Mouse (Mus musculus): Measurements from ENCODE around the gene Ndufa3. TPM values are rescaled to one million over a fixed set of nuclear protein-coding genes. Genes with fewer than 3 reads are reported as not detected.

Ndufa3 gene
- total and polyA plus RNA-seq, 3 experiments, result 180 to 246 TPM; not detected in 1

GRCm38 (mm10) chr7:3664524-3665214, 47.5 kb downstream of the Ndufa3 start:
- peaks cover 1 to 6% of the 10 kb centered on the region in 2 experiments; a peak in 3 of 4 replicates for H3K36me3 ChIP-seq (ENCODE audit: control insufficient read depth in 1 of 2, insufficient read depth in 2 of 2, low read length in 2 of 2)
- H3K27ac ChIP-seq (ENCODE audit: control insufficient read depth, low read depth, low read length), result peak overlapping the region; percentile 46
- H3K27me3 ChIP-seq (ENCODE audit: control insufficient read depth in 1 of 2, insufficient read depth in 2 of 2, low read length in 2 of 2), result no peaks in the 10 kb centered on the region
- no peak for TF ChIP-seq KAT2A (conservative IDR thresholded peaks at IDR 0.05; ENCODE audit: low read depth, low read length)
- TF ChIP-seq POLR2A (IDR thresholded peaks at IDR 0.05; ENCODE audit: control insufficient read depth in 1 of 2, insufficient read depth in 1 of 2, low read depth in 1 of 2, low read length in 2 of 2, poor library complexity in 1 of 2), result no peak
- peak; percentile 62; the same call in 1 of the 2 replicates for TF ChIP-seq ZNF384 (IDR thresholded peaks at IDR 0.05; ENCODE audit: low read depth, low read length)
- no peak for TF ChIP-seq POLR2AphosphoS2 (IDR thresholded peaks at IDR 0.05; ENCODE audit: low read length)
- no peaks in the 10 kb centered on the region for H3K9me3 ChIP-seq (replicated peaks; ENCODE audit: insufficient read depth, low read length)
- peaks cover 0 to 8% of the 10 kb centered on the region in 2 experiments; a peak in 2 of 4 replicates for H3K4me1 ChIP-seq (ENCODE audit: control insufficient read depth in 1 of 2, insufficient read depth in 2 of 2, low read length in 2 of 2)
- DNase-seq (ENCODE audit: low read depth, low spot score), result no peak
- H3K79me2 ChIP-seq (ENCODE audit: control insufficient read depth, insufficient read depth, low read length, poor library complexity), result peaks cover 14% of the 10 kb centered on the region
- H3K4me3 ChIP-seq (ENCODE audit: control insufficient read depth in 1 of 2, insufficient read depth in 1 of 2, low read depth in 2 of 2, low read length in 2 of 2), result peak overlapping the region; percentile 71 to 97
- H3K9ac ChIP-seq (ENCODE audit: control insufficient read depth, low read depth, low read length, poor library complexity, severe bottlenecking), result peak overlapping the region; percentile 78

GRCm38 (mm10) chr7:3665215-3666114, 48.3 kb downstream of the Ndufa3 start, which contains the start of gene Leng1:
Leng1 (minus strand) TSS chr7:3665840.
- H3K27me3 ChIP-seq (ENCODE audit: control insufficient read depth in 1 of 2, insufficient read depth in 2 of 2, low read length in 2 of 2), result no peaks in the 10 kb centered on the region
- peak within 1 kb of the TSS; percentile 71 to 97 for H3K4me3 ChIP-seq (ENCODE audit: control insufficient read depth in 1 of 2, insufficient read depth in 1 of 2, low read depth in 2 of 2, low read length in 2 of 2)
- peak; percentile 99 for DNase-seq (ENCODE audit: low read depth, low spot score)
- H3K9me3 ChIP-seq (replicated peaks; ENCODE audit: insufficient read depth, low read length), result no peaks in the 10 kb centered on the region
- H3K9ac ChIP-seq (ENCODE audit: control insufficient read depth, low read depth, low read length, poor library complexity, severe bottlenecking), result peak within 1 kb of the TSS; percentile 78
- H3K4me1 ChIP-seq (ENCODE audit: control insufficient read depth in 1 of 2, insufficient read depth in 2 of 2, low read length in 2 of 2), result peaks cover 0 to 8% of the 10 kb centered on the region in 2 experiments; a peak in 2 of 4 replicates
- H3K79me2 ChIP-seq (ENCODE audit: control insufficient read depth, insufficient read depth, low read length, poor library complexity), result peaks cover 14% of the 10 kb centered on the region
- H3K27ac ChIP-seq (ENCODE audit: control insufficient read depth, low read depth, low read length), result peak within 1 kb of the TSS; percentile 86
- H3K36me3 ChIP-seq (ENCODE audit: control insufficient read depth in 1 of 2, insufficient read depth in 2 of 2, low read length in 2 of 2), result peaks cover 1 to 6% of the 10 kb centered on the region in 2 experiments; a peak in 3 of 4 replicates
- peak; percentile 80 for TF ChIP-seq MXI1 (IDR thresholded peaks at IDR 0.05; ENCODE audit: low read depth, low read length)
- no peak; the same call in 1 of the 2 replicates for TF ChIP-seq MAZ (IDR thresholded peaks at IDR 0.05; ENCODE audit: low read depth, low read length)
- no peak for TF ChIP-seq EP300 (IDR thresholded peaks at IDR 0.05; ENCODE audit: low read depth in 1 of 2, low read length in 2 of 2)
- TF ChIP-seq USF2 (IDR thresholded peaks at IDR 0.05; ENCODE audit: borderline replicate concordance in 1 of 2, insufficient read depth in 1 of 2, low read depth in 1 of 2, low read length in 2 of 2), result no peak
- no peak for TF ChIP-seq MYC (IDR thresholded peaks at IDR 0.05; ENCODE audit: low read depth, low read length)
- TF ChIP-seq RAD21 (IDR thresholded peaks at IDR 0.05; ENCODE audit: low read depth, low read length), result no peak
- TF ChIP-seq POLR2A (IDR thresholded peaks at IDR 0.05; ENCODE audit: control insufficient read depth in 1 of 2, insufficient read depth in 1 of 2, low read depth in 1 of 2, low read length in 2 of 2, poor library complexity in 1 of 2), result peak; percentile 69 to 89; a peak in 3 of 4 replicates
- TF ChIP-seq CHD2 (IDR thresholded peaks at IDR 0.05; ENCODE audit: low read length), result peak; percentile 60
- no peak for TF ChIP-seq GABPA (IDR thresholded peaks at IDR 0.05; ENCODE audit: low read depth, low read length)
- no peak for TF ChIP-seq SMC3 (IDR thresholded peaks at IDR 0.05; ENCODE audit: low read depth, low read length)
- no peak for TF ChIP-seq ZKSCAN1 (IDR thresholded peaks at IDR 0.05; ENCODE audit: low read depth, low read length)
- TF ChIP-seq TBP (IDR thresholded peaks at IDR 0.05; ENCODE audit: low read depth, low read length), result peak; percentile 81
- TF ChIP-seq UBTF (IDR thresholded peaks at IDR 0.05; ENCODE audit: borderline replicate concordance, insufficient read depth, low read depth, low read length), result no peak
- peak; percentile 10 for TF ChIP-seq TCF12 (IDR thresholded peaks at IDR 0.05; ENCODE audit: low read depth, low read length)
- TF ChIP-seq MAX (IDR thresholded peaks at IDR 0.05; ENCODE audit: low read length), result peak; percentile 67
- TF ChIP-seq MAFK (IDR thresholded peaks at IDR 0.05; ENCODE audit: borderline replicate concordance, low read depth, low read length), result no peak
- no peak for TF ChIP-seq JUND (IDR thresholded peaks at IDR 0.05; ENCODE audit: low read depth, low read length)
- peak; percentile 84 for TF ChIP-seq ZMIZ1 (IDR thresholded peaks at IDR 0.05; ENCODE audit: low read depth, low read length)
- no peak for TF ChIP-seq USF1 (IDR thresholded peaks at IDR 0.05; ENCODE audit: low read depth, low read length)
- no peak for TF ChIP-seq ZC3H11A (IDR thresholded peaks at IDR 0.05; ENCODE audit: low read depth, low read length)
- TF ChIP-seq POLR2AphosphoS2 (IDR thresholded peaks at IDR 0.05; ENCODE audit: low read length), result peak; percentile 97
- TF ChIP-seq BHLHE40 (IDR thresholded peaks at IDR 0.05; ENCODE audit: borderline replicate concordance, low read depth, low read length), result no peak
- TF ChIP-seq RCOR1 (IDR thresholded peaks at IDR 0.05; ENCODE audit: low read depth, low read length), result no peak
- TF ChIP-seq E2F4 (IDR thresholded peaks at IDR 0.05; ENCODE audit: borderline replicate concordance, low read depth, low read length), result no peak
- no peak for TF ChIP-seq CTCF (IDR thresholded peaks at IDR 0.05 in 2 of 3, conservative IDR thresholded peaks at IDR 0.05 in 1 of 3; ENCODE audit: control insufficient read depth in 1 of 3, insufficient read depth in 1 of 3, low read depth in 2 of 3, low read length in 3 of 3, poor library complexity in 1 of 3, severe bottlenecking in 1 of 3)
- peak; percentile 78 for TF ChIP-seq HCFC1 (IDR thresholded peaks at IDR 0.05; ENCODE audit: low read depth, low read length)
